Mouse (Mus musculus): Measurements from ENCODE around the gene Rnf130. TPM values are rescaled to one million over a fixed set of nuclear protein-coding genes. Genes with fewer than 3 reads are reported as not detected.

Gene Rnf130
- polyA plus RNA-seq, 1 experiment from 2014 or later = 47.9 TPM

DNA sequence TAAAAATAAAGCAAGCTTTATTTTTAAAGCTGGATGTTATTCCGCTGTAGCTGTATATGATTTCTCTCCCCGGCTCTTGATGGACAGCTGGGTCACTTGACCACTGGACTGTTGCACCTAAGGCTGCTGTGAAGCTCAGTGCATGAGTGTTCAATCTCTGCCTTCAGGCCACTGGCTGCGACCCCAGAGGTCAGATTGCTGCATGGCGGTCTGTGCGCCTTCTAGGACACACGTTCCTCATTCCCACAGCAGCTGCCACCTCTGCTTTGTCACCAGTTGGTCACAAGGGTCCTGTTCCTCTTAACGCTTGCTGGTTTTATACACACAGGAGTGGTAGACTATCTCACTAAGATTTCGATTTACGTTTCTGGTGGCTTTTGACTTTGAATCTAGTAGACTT lies 129.0 kb downstream of the Rnf130 start:
- Histone ChIP-seq H3K4me2 (replicated peaks) (no peak overlapping the region), H3K9ac (no peak overlapping the region), H3K36me3 (peaks cover 64% of the 10 kb centered on the region), H3K4me1 (replicated peaks) (no peaks in the 10 kb centered on the region), H3K4me3 (replicated peaks) (no peak overlapping the region), H3K27me3 (replicated peaks) (no peaks in the 10 kb centered on the region), H3K9me3 (no peaks in the 10 kb centered on the region), H3K27ac (no peak overlapping the region)
- WGBS = 78% methylated on average over 9 of the region's 9 CpGs
- ATAC-seq = no peak

MicroRNA genes within 50 kb of the gene (microRNA counts, 519-probe panel; counts per million panel counts)
- 1,971 counts per million, percentile 44 among the panel's probes with 10 or more counts for microRNA mmu-miR-340-3p
- 3,476 counts per million, percentile 86 among the panel's probes with 10 or more counts for microRNA mmu-miR-340-5p

Other genes with a start within 250 kb of the Rnf130 start
- gene Gfpt2, start 231.2 kb upstream of the Rnf130 start, polyA plus RNA-seq (2015; fragmentation: Nextera tagmentation; extraction: Ambion mirVana) = 6.5 and 6.7 TPM in 2 replicates
- 29.9 and 32.1 TPM in 2 replicates for gene Mapk9, start 178.6 kb upstream of the Rnf130 start, polyA plus RNA-seq (2015; fragmentation: Nextera tagmentation; extraction: Ambion mirVana)
- 0.36 and 0.43 TPM in 2 replicates for gene Rasgef1c, start 123.5 kb upstream of the Rnf130 start, polyA plus RNA-seq (2015; fragmentation: Nextera tagmentation; extraction: Ambion mirVana)
- gene Tbc1d9b, start 106.0 kb downstream of the Rnf130 start, polyA plus RNA-seq (2015; fragmentation: Nextera tagmentation; extraction: Ambion mirVana) = 30.4 and 31.5 TPM in 2 replicates
- gene Mrnip, start 149.1 kb downstream of the Rnf130 start, polyA plus RNA-seq (2015; fragmentation: Nextera tagmentation; extraction: Ambion mirVana) = 9.6 and 12.5 TPM in 2 replicates
- 189 and 205 TPM in 2 replicates for gene Sqstm1, start 185.5 kb downstream of the Rnf130 start, polyA plus RNA-seq (2015; fragmentation: Nextera tagmentation; extraction: Ambion mirVana)
- gene Mgat4b, start 185.5 kb downstream of the Rnf130 start, polyA plus RNA-seq (2015; fragmentation: Nextera tagmentation; extraction: Ambion mirVana) = 29.5 and 31.5 TPM in 2 replicates
- 3.9 and 4.2 TPM in 2 replicates for gene Ltc4s, start 213.3 kb downstream of the Rnf130 start, polyA plus RNA-seq (2015; fragmentation: Nextera tagmentation; extraction: Ambion mirVana)

Measured in intestine, embryonic 15.5 days (tissue).